Mouse (Mus musculus) embryo, embryonic 11.5 days (tissue): ENCODE results near the gene Wdr26.
A peak's percentile ranks its signal among the peaks of the same experiment; 100 is the strongest.

Source experiments
- DNase-seq: peaks from one replicate; pipeline ENCODE4 v3.0.0-alpha.2; 2012; ENCODE audit warnings: low read depth, low spot score

Gene Wdr26

DNA sequence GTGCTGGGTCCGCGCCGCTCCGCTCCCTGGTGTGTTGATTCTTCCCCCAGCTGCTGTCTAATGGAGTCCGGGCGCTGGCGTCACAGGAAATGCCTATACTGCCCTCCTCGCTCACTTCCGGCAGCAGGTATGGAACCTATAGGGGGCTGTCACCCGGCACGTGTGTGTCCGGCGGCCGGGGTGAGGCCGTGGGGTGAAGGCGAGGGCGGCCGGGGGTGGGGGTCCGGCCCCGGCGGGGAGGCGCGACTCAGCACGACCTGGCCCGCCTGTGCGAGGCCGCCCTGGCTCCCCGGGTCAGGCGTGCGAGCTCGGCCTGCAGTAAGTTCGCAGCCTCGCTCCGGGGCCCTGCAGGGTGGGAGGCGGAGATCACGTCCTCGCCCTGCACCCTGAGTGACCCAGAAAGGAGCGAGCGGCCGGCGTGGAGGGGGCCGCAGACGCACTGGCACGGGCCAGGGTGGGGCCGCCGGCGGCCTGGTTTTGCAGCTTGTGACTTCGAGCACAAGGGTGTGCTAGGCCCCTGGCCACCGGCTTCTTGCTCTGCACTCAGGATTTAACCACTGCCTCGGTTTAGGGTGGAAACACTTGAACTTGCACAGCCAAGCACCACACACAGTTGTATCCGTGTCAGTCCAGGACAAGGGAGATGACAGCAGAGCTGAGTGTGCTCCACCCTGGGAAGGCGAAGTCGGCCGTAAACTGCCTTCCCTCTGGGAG lies at the start of gene Wdr26:
Gene Wdr26, minus strand, starts transcription at position 82 of the 714 bp plus-strand sequence.
- DNase-seq = peak; percentile 71

DNA sequence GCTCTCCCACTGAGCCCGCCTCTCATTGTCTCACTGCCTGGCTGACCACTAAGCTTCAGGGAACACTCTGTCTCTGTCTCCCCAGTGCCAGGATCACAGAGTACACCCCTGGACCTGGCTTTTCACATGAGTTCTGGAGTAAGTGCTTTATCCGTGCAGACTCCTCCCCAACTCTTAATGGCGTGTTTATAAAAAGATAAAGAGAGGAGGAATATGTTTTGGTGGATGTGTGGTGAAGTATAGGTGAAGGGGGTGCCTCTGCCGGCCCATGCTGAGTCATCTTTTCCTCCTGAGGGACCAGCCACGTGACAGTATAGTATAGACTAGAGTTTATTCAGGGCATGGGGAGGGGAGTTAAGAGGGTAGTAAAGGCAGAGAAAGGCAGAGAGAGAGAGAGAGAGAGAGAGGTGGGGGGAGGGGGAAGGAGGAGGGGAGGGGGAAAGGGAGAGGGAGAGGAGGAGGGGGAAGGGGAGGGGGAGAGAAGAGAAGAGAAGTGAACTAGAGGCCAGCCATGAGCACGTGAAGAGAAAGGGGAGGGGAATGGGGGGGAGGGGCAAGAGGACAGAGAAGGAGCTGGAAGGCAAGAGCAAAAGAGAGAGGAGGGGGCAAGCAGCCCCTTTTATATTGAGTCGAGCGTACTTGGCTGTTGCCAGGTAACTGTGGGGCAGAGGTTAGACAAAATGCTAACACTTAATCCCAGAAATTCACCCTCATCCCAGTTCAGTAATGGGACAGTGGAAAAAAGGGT lies 49.3 kb upstream of the Wdr26 start:
- no peak for DNase-seq

DNA sequence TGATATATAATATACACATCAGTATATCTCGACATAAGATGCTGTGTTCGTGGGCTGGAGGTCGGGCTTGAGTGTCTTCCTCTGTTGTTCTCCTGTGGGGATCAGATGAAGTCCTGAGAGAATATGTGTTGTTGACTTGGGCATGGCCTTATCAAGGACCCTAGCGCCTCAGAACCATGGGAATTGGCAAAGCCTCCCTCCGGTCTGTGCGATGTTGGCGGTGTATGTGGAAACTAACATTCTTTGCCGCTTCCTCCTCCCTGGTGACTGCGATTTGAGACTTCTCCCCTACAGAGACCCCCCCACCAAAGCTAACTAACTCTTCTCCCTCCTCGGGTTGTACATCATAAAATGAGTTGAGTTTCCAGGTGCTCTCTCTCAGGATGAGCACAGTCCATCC lies 48.6 kb upstream of the Wdr26 start:
- no peak for DNase-seq

GRCm38 (mm10) chr1:181259626-181260410 lies 48.0 kb upstream of the Wdr26 start:
- DNase-seq = no peak

DNA sequence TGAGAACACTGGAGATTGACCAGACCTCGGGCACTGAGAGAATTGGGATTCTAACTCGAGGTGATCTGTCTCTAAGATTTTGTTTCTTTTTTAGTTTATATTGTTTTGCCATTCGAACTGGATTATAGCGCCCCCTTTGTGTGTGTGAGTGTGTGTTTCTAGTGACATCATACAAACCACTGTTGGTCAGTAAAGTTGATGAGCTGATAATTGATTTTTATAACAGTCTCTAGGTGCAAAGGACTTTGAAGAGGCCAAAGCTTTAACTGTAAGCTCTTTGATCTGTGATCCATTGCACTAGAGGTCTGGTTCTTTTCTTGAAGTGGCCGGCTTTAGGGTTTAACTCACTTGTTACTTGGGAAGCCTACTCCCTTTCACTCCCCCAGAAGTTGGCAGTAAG lies 47.3 kb upstream of the Wdr26 start:
- no peak for DNase-seq

- DNase-seq = no peak
These were observed 46.8 kb upstream of the Wdr26 start for GRCm38 (mm10) chr1:181258616-181259015.

GRCm38 (mm10) chr1:181257585-181258555 lies 46.1 kb upstream of the Wdr26 start:
- no peak for DNase-seq

- DNase-seq = no peak
These were observed 45.1 kb upstream of the Wdr26 start for GRCm38 (mm10) chr1:181256689-181257584.

GRCm38 (mm10) chr1:181255891-181256688 lies 44.3 kb upstream of the Wdr26 start:
- no peak for DNase-seq

- no peak for DNase-seq
These were observed 43.6 kb upstream of the Wdr26 start for GRCm38 (mm10) chr1:181255450-181255849.

DNA sequence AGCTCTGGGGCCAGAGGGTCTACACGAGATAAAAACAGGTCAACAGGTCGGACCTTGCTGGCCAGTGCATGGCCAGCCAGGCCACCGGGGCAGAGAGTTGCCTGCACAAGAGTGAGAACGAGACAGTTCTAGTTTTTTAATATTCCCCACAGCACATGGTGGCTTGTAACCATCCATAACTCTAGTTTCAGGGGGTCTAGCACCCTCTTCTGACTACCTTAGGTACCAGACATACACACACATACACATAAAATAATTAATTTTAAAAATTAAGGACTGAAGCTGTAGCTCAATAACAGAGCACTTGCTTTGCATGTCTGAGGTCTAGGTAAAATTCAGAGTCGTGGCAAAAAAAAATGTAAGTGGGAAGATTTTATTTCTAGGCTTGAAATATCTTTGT lies 39.8 kb upstream of the Wdr26 start:
- no peak for DNase-seq

DNA sequence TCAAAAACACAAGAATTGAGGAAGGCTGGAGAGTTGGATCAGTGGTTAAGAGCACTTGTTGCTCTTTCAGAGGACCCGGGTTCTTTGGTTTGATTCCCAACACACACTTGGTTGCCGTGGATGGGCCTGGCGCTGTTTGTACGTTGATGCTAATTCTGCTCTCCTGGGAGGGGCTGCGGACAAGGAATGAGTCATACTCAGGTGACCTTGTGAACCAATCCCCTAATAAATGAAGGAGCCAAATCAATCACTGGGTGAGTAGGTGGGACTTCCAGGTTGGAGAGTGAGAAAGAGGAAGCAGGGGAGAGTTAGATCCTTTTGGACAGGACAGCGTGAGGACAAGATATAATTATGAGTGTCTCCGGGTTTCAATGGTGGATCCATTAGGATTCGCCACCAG lies 39.2 kb upstream of the Wdr26 start:
- no peak for DNase-seq

GRCm38 (mm10) chr1:181249537-181249936 lies 37.7 kb upstream of the Wdr26 start:
- no peak for DNase-seq

DNA sequence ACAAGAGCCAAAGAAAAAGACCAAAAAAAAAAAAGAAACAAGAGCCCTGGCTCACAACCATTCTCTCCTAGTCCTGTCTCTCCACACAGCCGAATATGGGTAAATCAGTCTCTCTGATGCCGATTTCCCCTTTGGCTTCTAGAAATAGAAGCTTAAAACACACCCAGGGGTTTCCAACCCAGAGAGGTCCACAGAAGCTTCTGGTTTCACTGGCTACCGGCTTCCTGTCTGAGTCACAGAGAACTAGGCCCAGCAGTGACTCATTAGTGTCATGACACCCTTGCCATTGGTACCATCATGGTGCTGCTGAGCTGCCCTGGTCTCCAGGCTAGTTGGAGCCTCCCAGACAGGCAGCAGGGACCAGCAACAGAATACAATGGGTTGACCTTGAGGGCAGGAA lies 35.4 kb upstream of the Wdr26 start:
- no peak for DNase-seq

DNA sequence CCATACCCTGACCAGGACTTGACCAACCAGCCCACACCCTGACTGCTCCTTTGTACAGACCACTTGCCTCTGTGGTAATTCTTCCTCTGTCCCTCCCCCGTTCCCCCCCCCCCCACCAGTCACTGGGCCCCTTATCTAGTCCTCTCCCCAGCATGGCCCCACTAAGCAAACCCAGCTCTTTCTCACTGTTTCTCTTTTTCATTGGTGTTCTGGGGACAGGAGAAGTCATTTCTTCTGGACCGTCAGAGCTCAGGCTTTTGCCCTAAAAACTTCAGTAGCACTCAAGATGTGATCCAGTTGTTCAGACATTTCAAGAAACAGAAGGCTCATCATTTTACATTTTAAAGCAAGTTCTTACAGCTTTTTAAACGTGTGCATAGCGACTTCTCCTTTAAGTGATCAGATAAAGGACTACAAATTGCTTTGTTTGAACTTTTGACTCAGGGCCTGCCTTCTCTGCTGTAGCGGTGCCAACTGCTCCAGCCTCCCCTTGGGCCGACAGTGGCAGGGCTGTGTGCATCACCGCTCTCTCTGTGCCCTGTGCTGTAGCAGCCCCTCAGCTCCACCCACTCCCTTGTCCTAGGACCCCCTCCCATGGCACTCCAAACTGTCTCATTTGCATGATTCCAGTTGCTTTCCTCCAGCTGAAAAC lies 34.8 kb upstream of the Wdr26 start:
- no peak for DNase-seq

DNA sequence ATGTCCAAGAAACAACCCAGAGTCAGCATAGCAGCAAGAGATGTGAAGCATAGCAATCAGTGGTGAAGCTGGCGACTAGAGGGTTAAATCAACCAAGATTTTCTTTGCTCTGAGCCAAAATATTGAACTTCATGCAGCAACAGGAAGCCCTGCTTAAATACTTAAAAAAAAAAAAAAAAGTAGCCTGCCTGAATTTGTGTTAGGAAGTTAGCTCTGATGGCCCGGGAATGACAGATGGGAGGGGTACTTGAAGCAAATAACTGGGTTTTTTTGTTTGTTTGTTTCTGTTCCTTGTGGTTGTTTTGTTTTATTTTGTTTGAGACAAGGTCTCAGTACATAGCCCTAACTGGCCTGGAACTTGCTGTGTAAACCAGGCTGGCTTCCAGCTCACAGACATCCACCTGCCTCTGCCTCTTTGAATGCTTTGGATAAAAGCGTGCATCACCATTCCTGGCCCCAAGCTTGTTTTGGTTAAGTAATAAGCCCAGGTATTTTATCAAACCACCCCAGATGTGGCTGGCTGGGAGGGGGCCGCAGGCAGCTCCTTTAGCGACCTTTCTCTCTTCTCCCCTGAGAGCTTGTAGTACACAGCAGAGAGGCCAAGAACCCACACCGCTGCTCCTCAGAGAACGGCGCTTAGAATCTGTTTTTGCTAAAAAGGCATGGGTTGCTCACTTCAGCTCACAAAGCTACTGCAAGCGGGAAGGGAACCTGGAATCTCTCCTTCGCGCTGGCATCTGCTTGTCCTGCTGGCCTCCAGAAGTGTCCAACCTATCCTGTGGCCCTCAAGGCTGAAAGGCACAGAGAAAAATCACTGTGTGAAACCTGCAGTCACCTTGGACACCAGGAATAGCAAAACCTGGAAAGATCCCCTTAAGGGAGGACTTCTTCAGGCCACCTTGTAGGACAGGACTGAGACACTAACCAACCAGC lies 34.0 kb upstream of the Wdr26 start:
- no peak for DNase-seq

- no peak for DNase-seq
These were observed 33.3 kb upstream of the Wdr26 start for GRCm38 (mm10) chr1:181245067-181245466.

GRCm38 (mm10) chr1:181241185-181241584 lies 29.4 kb upstream of the Wdr26 start:
- no peak for DNase-seq
